Mouse (Mus musculus) midbrain, embryonic 11.5 days (tissue): ENCODE measurements around the gene Angptl8. TPM values are rescaled to one million over a fixed set of nuclear protein-coding genes. Genes with fewer than 3 reads are reported as not detected.

Experiments
- ATAC-seq: fragments of 200-750 bp; cut with Nextera tagmentation; 2 replicates; pipeline ENCODE4 v1.8.0; 2017; ENCODE audit warnings: moderate TSS enrichment, moderate library complexity; ENCODE audit not compliant: low FRiP score
- DNase-seq: peaks from one replicate; pipeline ENCODE4 v3.0.0; 2015; ENCODE audit warnings: low spot score; ENCODE audit errors: missing footprints
- H3K27ac ChIP-seq: fragments of 300-500 bp; sonication (generic); 2 replicates; pipeline ENCODE4 v1.5.1; 2014; ENCODE audit warnings: low read depth, low read length
- H3K27me3 ChIP-seq: fragments of 300-500 bp; sonication (generic); 2 replicates; pipeline ENCODE4 v1.6.1; 2014; ENCODE audit warnings: mild to moderate bottlenecking, low read length, moderate library complexity, mixed read lengths; ENCODE audit not compliant: control insufficient read depth, insufficient read depth
- H3K36me3 ChIP-seq: fragments of 300-500 bp; sonication (generic); 2 replicates; pipeline ENCODE4 v1.6.1; 2014; ENCODE audit warnings: mild to moderate bottlenecking, low read length, moderate library complexity, mixed read lengths; ENCODE audit not compliant: control insufficient read depth, insufficient read depth
- H3K4me1 ChIP-seq: fragments of 300-500 bp; sonication (generic); 2 replicates; pipeline ENCODE4 v1.6.1; 2014; ENCODE audit warnings: low read length; ENCODE audit not compliant: control insufficient read depth, insufficient read depth
- H3K4me2 ChIP-seq: fragments of 300-500 bp; sonication (generic); 2 replicates; pipeline ENCODE4 v1.6.1; 2014; ENCODE audit warnings: mild to moderate bottlenecking, moderate library complexity
- H3K4me3 ChIP-seq: fragments of 300-500 bp; sonication (generic); 2 replicates; pipeline ENCODE4 v1.5.1; 2014; ENCODE audit warnings: low read depth, low read length
- H3K9ac ChIP-seq: fragments of 300-500 bp; sonication (generic); 2 replicates; pipeline ENCODE4 v1.6.1; 2014; ENCODE audit warnings: low read length
- H3K9me3 ChIP-seq: fragments of 300-500 bp; sonication (generic); 2 replicates; pipeline ENCODE4 v1.6.1; 2016; ENCODE audit warnings: low read length; ENCODE audit not compliant: control insufficient read depth
- WGBS: fragments of 180-500 bp; shearing (Covaris S2); extraction: QIAGEN DNeasy Blood & Tissue Kit; methylation state at CpG from one replicate; pipeline ENCODE4 v1.1.7; 2014; 5-methylcytosine and 5-hydroxymethylcytosine counted together
- polyA plus RNA-seq: library from polyadenylated mRNA; unstranded; fragments of >200 nt; fragmentation: Nextera tagmentation; extraction: Ambion mirVana; gene quantifications from 2 replicates; pipeline ENCODE4 v1.2.1, GENCODE M21; 2014

Gene Angptl8
- polyA plus RNA-seq, 1 experiment from 2014 or later, result 0.22 TPM

DNA sequence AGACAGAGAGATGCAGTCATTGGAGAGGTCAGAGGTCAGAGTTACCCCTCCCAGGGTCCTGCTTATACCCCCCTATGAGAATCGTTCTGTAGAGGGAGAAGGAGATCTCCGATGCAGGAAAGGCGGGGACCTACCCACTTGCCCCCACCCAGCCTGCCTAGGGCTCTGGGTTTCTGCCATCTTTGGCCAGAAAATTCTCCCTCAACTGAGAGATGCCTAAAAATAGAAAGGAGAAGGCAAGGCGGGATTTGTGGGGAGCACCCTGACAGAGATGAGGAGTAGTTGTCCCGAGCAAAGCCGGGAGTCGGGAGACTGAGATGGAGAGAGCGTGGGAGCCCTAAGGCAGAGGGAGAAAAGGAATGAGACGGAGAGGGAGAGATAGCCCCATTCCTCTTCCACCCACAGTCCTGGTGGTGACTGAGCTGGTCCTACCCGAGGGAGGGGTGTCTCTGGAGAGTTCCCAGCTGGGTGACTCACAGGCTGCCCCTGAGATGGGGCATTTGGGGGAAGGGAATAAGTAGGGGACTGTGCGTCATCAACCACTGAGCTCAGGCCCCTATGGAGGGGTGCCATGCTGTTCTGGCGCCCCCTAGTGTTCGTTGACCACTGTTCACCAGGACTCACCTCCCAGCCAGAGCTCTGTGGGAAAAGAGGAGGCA is 31.2 kb upstream of the Angptl8 start:
- Histone ChIP-seq H3K27me3 (no peaks in the 10 kb centered on the region), H3K4me1 (0 out of 2 replicates have a peak, but pooled peaks cover 3% of the 10 kb centered on the region), H3K36me3 (no peaks in the 10 kb centered on the region), H3K9me3 (no peaks in the 10 kb centered on the region), H3K4me3 (no peak overlapping the region), H3K27ac (no peak overlapping the region), H3K9ac (no peak overlapping the region), H3K4me2 (no peak overlapping the region; the same call in 1 of the 2 replicates)
- WGBS, result 51% methylated on average over 13 of the region's 13 CpGs
- ATAC-seq (peak; percentile 94), DNase-seq (peak; percentile 97)

- H3K27ac ChIP-seq, result no peak overlapping the region
- no peaks in the 10 kb centered on the region for H3K36me3 ChIP-seq
- peak; percentile 41 for DNase-seq
- H3K4me3 ChIP-seq, result no peak overlapping the region
- 71% methylated on average over 3 of the region's 3 CpGs for WGBS
- H3K4me1 ChIP-seq, result 0 out of 2 replicates have a peak, but pooled peaks cover 3% of the 10 kb centered on the region
- no peak overlapping the region for H3K4me2 ChIP-seq
- no peak for ATAC-seq
- no peaks in the 10 kb centered on the region for H3K27me3 ChIP-seq
- no peaks in the 10 kb centered on the region for H3K9me3 ChIP-seq
- H3K9ac ChIP-seq, result no peak overlapping the region
These were observed 28.9 kb upstream of the Angptl8 start for GRCm38 (mm10) chr9:21806363-21806762.

DNA sequence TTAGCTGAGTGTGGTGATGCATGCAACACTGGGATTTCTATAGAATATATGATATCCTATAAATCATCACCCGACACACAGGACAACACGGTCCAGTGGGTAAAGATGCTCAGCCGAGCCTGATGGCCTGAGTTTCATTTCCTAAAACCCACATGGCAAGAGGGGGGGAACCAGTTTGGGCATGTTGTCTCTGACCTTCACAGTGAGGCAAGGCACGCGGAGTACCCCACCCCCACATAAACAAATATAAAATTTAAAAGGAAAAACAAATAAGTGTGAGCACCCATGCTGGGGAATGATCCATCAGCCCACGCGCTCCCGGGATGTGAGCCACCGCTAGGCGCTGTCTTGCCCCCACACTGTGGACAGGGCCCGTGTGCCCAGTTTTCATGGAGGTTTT is 28.3 kb upstream of the Angptl8 start:
- H3K4me1 ChIP-seq, result 0 out of 2 replicates have a peak, but pooled peaks cover 3% of the 10 kb centered on the region
- no peak overlapping the region for H3K4me3 ChIP-seq
- no peak for ATAC-seq
- no peaks in the 10 kb centered on the region for H3K27me3 ChIP-seq
- no peak overlapping the region for H3K27ac ChIP-seq
- no peak overlapping the region for H3K4me2 ChIP-seq
- no peaks in the 10 kb centered on the region for H3K36me3 ChIP-seq
- no peak overlapping the region for H3K9ac ChIP-seq
- DNase-seq, result no peak
- no peaks in the 10 kb centered on the region for H3K9me3 ChIP-seq
- WGBS, result 82% methylated on average over 11 of the region's 11 CpGs

DNA sequence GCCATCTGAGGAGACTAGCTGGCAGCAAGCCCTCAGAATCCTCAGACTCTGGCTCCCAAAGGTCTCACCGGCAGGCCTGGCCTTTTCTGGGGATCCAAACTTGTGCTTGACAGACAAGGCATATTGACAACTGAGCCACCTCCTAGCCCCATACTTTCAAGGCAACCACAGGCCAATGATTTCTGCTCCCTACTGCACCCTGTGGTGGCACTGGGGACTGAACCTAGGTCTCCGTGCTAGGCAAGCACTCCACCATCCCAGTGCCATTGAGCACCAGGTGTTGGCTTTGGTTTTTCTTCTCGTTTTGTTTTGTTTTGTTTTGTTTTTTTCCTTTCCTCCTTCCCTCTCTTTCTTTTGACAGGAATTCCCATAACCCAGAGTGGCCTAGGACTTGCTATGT is 26.7 kb upstream of the Angptl8 start:
- no peak for ATAC-seq
- WGBS, result 63% methylated on average over 3 of the region's 3 CpGs
- DNase-seq, result peak; percentile 84
- Histone ChIP-seq H3K27ac (no peak overlapping the region), H3K27me3 (no peaks in the 10 kb centered on the region), H3K9ac (no peak overlapping the region), H3K4me2 (no peak overlapping the region), H3K9me3 (no peaks in the 10 kb centered on the region), H3K4me1 (0 out of 2 replicates have a peak, but pooled peaks cover 3% of the 10 kb centered on the region), H3K4me3 (no peak overlapping the region), H3K36me3 (no peaks in the 10 kb centered on the region)

GRCm38 (mm10) chr9:21811170-21811569 is 24.1 kb upstream of the Angptl8 start:
- H3K36me3 ChIP-seq, result no peaks in the 10 kb centered on the region
- no peak overlapping the region for H3K4me3 ChIP-seq
- DNase-seq, result no peak
- no peaks in the 10 kb centered on the region for H3K4me1 ChIP-seq
- no peak overlapping the region for H3K4me2 ChIP-seq
- no peaks in the 10 kb centered on the region for H3K27me3 ChIP-seq
- 90% methylated on average over 5 of the region's 5 CpGs for WGBS
- H3K9me3 ChIP-seq, result no peaks in the 10 kb centered on the region
- H3K27ac ChIP-seq, result no peak overlapping the region
- no peak for ATAC-seq
- no peak overlapping the region for H3K9ac ChIP-seq

DNA sequence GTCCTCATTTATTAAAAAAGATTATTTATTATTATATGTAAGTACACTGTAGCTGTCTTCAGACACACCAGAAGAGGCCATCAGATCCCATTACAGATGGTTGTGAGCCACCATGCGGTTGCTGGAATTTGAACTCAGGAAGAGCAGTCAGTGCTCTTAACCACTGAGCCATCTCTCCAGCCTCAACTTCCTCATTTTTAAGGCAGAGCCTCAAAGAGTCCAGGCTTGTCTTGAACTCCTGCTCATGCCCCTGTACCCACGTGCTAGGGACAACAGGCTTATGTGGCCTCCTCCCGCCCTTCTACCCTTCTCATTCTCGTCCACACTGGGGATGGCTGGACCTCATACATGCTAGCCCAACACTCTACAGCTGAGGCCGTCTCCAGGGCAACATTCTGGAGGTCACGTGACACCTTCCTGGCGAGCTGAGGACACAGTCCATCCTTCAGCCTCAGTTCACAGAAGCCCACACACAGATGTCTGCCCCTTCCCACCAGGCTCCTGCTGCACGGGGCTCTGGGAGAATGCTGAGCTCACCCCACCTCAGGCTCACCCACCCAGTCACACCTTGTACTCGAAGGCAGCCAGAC is 18.5 kb upstream of the Angptl8 start:
- Histone ChIP-seq H3K36me3 (no peaks in the 10 kb centered on the region), H3K27ac (no peak overlapping the region), H3K9me3 (no peaks in the 10 kb centered on the region), H3K4me2 (no peak overlapping the region), H3K9ac (no peak overlapping the region), H3K4me3 (no peak overlapping the region), H3K4me1 (no peaks in the 10 kb centered on the region), H3K27me3 (no peaks in the 10 kb centered on the region)
- WGBS, result 76% methylated on average over 9 of the region's 9 CpGs
- DNase-seq (peak; percentile 60), ATAC-seq (no peak)

DNA sequence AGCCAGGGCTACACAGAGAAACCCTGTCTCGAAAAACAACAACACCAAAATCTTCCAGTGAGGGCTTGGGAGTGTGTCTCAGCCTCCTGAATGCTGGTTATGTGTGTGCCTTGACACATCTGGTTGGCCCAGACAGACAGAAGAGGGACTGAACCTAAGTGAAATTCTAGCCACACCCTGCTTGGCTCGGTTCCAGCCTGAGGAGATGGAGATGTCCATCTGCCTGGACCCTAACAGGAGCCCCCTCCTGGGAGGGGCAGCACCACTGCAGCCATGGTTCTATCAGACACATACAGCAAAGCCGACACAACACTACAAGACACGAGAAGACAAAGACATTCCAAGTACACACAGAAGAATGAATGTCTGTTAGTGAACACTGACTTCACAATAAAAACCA is 17.2 kb upstream of the Angptl8 start:
- Histone ChIP-seq H3K9me3 (no peaks in the 10 kb centered on the region), H3K9ac (no peak overlapping the region), H3K4me2 (no peak overlapping the region), H3K4me3 (no peak overlapping the region), H3K27ac (no peak overlapping the region), H3K4me1 (no peaks in the 10 kb centered on the region), H3K36me3 (no peaks in the 10 kb centered on the region), H3K27me3 (no peaks in the 10 kb centered on the region)
- ATAC-seq (no peak), DNase-seq (peak; percentile 75)
- WGBS, result 84% methylated on average over 4 of the region's 4 CpGs

DNA sequence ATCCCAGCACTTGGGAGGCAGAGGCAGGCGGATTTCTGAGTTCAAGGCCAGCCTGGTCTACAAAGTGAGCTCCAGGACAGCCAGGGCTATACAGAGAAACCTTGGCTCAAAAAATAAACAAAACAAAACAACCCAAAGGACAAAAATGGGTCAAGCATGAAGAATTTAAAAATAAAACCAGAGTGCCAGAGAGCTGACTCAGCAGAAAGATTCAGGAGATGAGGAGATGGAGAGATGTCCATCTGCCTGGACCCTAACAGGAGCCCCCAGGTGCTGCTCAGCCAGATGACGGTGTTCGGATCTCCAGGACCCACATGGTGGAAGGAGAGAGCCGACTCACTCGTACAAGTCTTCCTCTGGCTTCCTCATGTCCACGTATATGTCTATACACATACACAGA is 16.7 kb upstream of the Angptl8 start:
- H3K27me3 ChIP-seq, result no peaks in the 10 kb centered on the region
- H3K27ac ChIP-seq, result no peak overlapping the region
- no peak overlapping the region for H3K4me2 ChIP-seq
- no peaks in the 10 kb centered on the region for H3K4me1 ChIP-seq
- H3K9ac ChIP-seq, result no peak overlapping the region
- ATAC-seq, result no peak
- peak; percentile 45 for DNase-seq
- H3K36me3 ChIP-seq, result no peaks in the 10 kb centered on the region
- H3K9me3 ChIP-seq, result no peaks in the 10 kb centered on the region
- 95% methylated on average over 6 of the region's 6 CpGs for WGBS
- H3K4me3 ChIP-seq, result no peak overlapping the region

- no peaks in the 10 kb centered on the region for H3K9me3 ChIP-seq
- DNase-seq (peak; percentile 39), ATAC-seq (no peak)
- H3K4me2 ChIP-seq, result no peak overlapping the region
- no peaks in the 10 kb centered on the region for H3K36me3 ChIP-seq
- no peak overlapping the region for H3K9ac ChIP-seq
- 92% methylated on average over 2 of the region's 2 CpGs for WGBS
- no peaks in the 10 kb centered on the region for H3K4me1 ChIP-seq
- no peak overlapping the region for H3K27ac ChIP-seq
- no peaks in the 10 kb centered on the region for H3K27me3 ChIP-seq
- no peak overlapping the region for H3K4me3 ChIP-seq
These were observed 16.1 kb upstream of the Angptl8 start for GRCm38 (mm10) chr9:21819181-21819729.
